Mouse (Mus musculus): ENCODE data around the gene Clec4g. TPM values are rescaled to one million over a fixed set of nuclear protein-coding genes. Genes with fewer than 3 reads are reported as not detected.

The Clec4g gene
- total and polyA plus RNA-seq, 3 experiments, result 0.45 to 0.70 (median 0.66) TPM

- no peak overlapping the region for H3K9ac ChIP-seq (ENCODE audit: low read depth, low read length)
- DNase-seq, result no peak
- no peak overlapping the region for H3K4me3 ChIP-seq
- no peaks in the 10 kb centered on the region for H3K79me2 ChIP-seq (replicated peaks; ENCODE audit: control insufficient read depth, insufficient read depth, low read length)
- TF ChIP-seq CTCF (IDR thresholded peaks at IDR 0.05) (no peak), EP300 (IDR thresholded peaks at IDR 0.05; ENCODE audit: insufficient read depth, low read depth, low read length) (no peak), POLR2A (IDR thresholded peaks at IDR 0.05; ENCODE audit: insufficient read depth, low read depth, low read length) (no peak)
- no peak overlapping the region for H3K27ac ChIP-seq
- WGBS, result 48% methylated on average over 7 of the region's 7 CpGs
- H3K36me3 ChIP-seq (ENCODE audit: control insufficient read depth, insufficient read depth, low read length), result no peaks in the 10 kb centered on the region
- no peaks in the 10 kb centered on the region; the same call in none of the 2 replicates for H3K4me1 ChIP-seq (ENCODE audit: control insufficient read depth, insufficient read depth, low read length)
- no peaks in the 10 kb centered on the region for H3K27me3 ChIP-seq (ENCODE audit: control insufficient read depth, insufficient read depth, low read length)
- intact Hi-C loops (cut with DNase I), result no loop called here
These were observed 12.8 kb downstream of the Clec4g start for GRCm38 (mm10) chr8:3707611-3708010.

- no peak for TF ChIP-seq EP300 (IDR thresholded peaks at IDR 0.05; ENCODE audit: insufficient read depth, low read depth, low read length)
- peak; percentile 47 for TF ChIP-seq CTCF (IDR thresholded peaks at IDR 0.05)
- TF ChIP-seq POLR2A (IDR thresholded peaks at IDR 0.05; ENCODE audit: insufficient read depth, low read depth, low read length), result no peak
- H3K9ac ChIP-seq (ENCODE audit: low read depth, low read length), result no peak overlapping the region
- WGBS, result 34% methylated on average over 4 of the region's 4 CpGs
- no peaks in the 10 kb centered on the region for H3K36me3 ChIP-seq (ENCODE audit: control insufficient read depth, insufficient read depth, low read length)
- no peak for DNase-seq
- no peaks in the 10 kb centered on the region for H3K27me3 ChIP-seq (ENCODE audit: control insufficient read depth, insufficient read depth, low read length)
- H3K4me1 ChIP-seq (ENCODE audit: control insufficient read depth, insufficient read depth, low read length), result no peaks in the 10 kb centered on the region
- no peak overlapping the region for H3K4me3 ChIP-seq
- no peak overlapping the region for H3K27ac ChIP-seq
- H3K79me2 ChIP-seq (replicated peaks; ENCODE audit: control insufficient read depth, insufficient read depth, low read length), result no peaks in the 10 kb centered on the region
- intact Hi-C loops (cut with DNase I), result no loop called here
These were observed 14.7 kb downstream of the Clec4g start for GRCm38 (mm10) chr8:3705711-3706110.

GRCm38 (mm10) chr8:3701491-3701890 lies 19.0 kb downstream of the Clec4g start:
- no peak overlapping the region for H3K27ac ChIP-seq
- H3K4me3 ChIP-seq, result no peak overlapping the region
- H3K36me3 ChIP-seq (ENCODE audit: control insufficient read depth, insufficient read depth, low read length), result no peaks in the 10 kb centered on the region
- H3K9ac ChIP-seq (ENCODE audit: low read depth, low read length), result no peak overlapping the region
- no peaks in the 10 kb centered on the region for H3K79me2 ChIP-seq (replicated peaks; ENCODE audit: control insufficient read depth, insufficient read depth, low read length)
- WGBS, result 79% methylated on average over 1 of the region's 1 CpGs
- no peak for DNase-seq
- intact Hi-C loops (cut with DNase I), result no loop called here
- H3K4me1 ChIP-seq (ENCODE audit: control insufficient read depth, insufficient read depth, low read length), result no peaks in the 10 kb centered on the region
- no peaks in the 10 kb centered on the region for H3K27me3 ChIP-seq (ENCODE audit: control insufficient read depth, insufficient read depth, low read length)
- TF ChIP-seq CTCF (IDR thresholded peaks at IDR 0.05), result no peak
- no peak for TF ChIP-seq EP300 (IDR thresholded peaks at IDR 0.05; ENCODE audit: insufficient read depth, low read depth, low read length)
- no peak for TF ChIP-seq POLR2A (IDR thresholded peaks at IDR 0.05; ENCODE audit: insufficient read depth, low read depth, low read length)

- intact Hi-C loops (cut with DNase I), result no loop called here
- no peak within 1 kb of the TSS for H3K27ac ChIP-seq
These were observed 26.3 kb downstream of the Clec4g start, which contains the start of gene Fcer2a for GRCm38 (mm10) chr8:3694121-3694520. Gene Fcer2a, minus strand, starts transcription at chr8:3694175.

GRCm38 (mm10) chr8:3690774-3691173 lies 29.7 kb downstream of the Clec4g start:
- no peak for DNase-seq
- intact Hi-C loops (cut with DNase I), result no loop called here
- Histone ChIP-seq H3K9ac (ENCODE audit: low read depth, low read length) (no peak overlapping the region), H3K36me3 (ENCODE audit: control insufficient read depth, insufficient read depth, low read length) (no peaks in the 10 kb centered on the region), H3K4me1 (ENCODE audit: control insufficient read depth, insufficient read depth, low read length) (no peaks in the 10 kb centered on the region), H3K4me3 (no peak overlapping the region), H3K27me3 (ENCODE audit: control insufficient read depth, insufficient read depth, low read length) (no peaks in the 10 kb centered on the region), H3K79me2 (replicated peaks; ENCODE audit: control insufficient read depth, insufficient read depth, low read length) (no peaks in the 10 kb centered on the region), H3K27ac (no peak overlapping the region)
- TF ChIP-seq CTCF (IDR thresholded peaks at IDR 0.05), result no peak
- no peak for TF ChIP-seq EP300 (IDR thresholded peaks at IDR 0.05; ENCODE audit: insufficient read depth, low read depth, low read length)
- TF ChIP-seq POLR2A (IDR thresholded peaks at IDR 0.05; ENCODE audit: insufficient read depth, low read depth, low read length), result no peak
- WGBS, result 63% methylated on average over 3 of the region's 3 CpGs

More at GRCm38 (mm10) chr8:3694121-3694520, 26.3 kb downstream of the Clec4g start, which contains the start of gene Fcer2a:
- H3K36me3 ChIP-seq (ENCODE audit: control insufficient read depth, insufficient read depth, low read length), result no peaks in the 10 kb centered on the region
- H3K4me3 ChIP-seq, result no peak within 1 kb of the TSS
- no peaks in the 10 kb centered on the region for H3K4me1 ChIP-seq (ENCODE audit: control insufficient read depth, insufficient read depth, low read length)
- DNase-seq, result peak in 1 of 2 experiments; percentile 4
- H3K27me3 ChIP-seq (ENCODE audit: control insufficient read depth, insufficient read depth, low read length), result no peaks in the 10 kb centered on the region
- H3K79me2 ChIP-seq (replicated peaks; ENCODE audit: control insufficient read depth, insufficient read depth, low read length), result no peaks in the 10 kb centered on the region
- 64% methylated on average over 3 of the region's 3 CpGs for WGBS
- no peak within 1 kb of the TSS for H3K9ac ChIP-seq (ENCODE audit: low read depth, low read length)
- TF ChIP-seq EP300 (IDR thresholded peaks at IDR 0.05; ENCODE audit: insufficient read depth, low read depth, low read length) (no peak), POLR2A (IDR thresholded peaks at IDR 0.05; ENCODE audit: insufficient read depth, low read depth, low read length) (no peak), CTCF (IDR thresholded peaks at IDR 0.05) (no peak)

GRCm38 (mm10) chr8:3687537-3687936 lies 32.9 kb downstream of the Clec4g start:
- H3K9ac ChIP-seq (ENCODE audit: low read depth, low read length), result no peak overlapping the region
- H3K27me3 ChIP-seq (ENCODE audit: control insufficient read depth, insufficient read depth, low read length), result no peaks in the 10 kb centered on the region
- 65% methylated on average over 6 of the region's 6 CpGs for WGBS
- no peak for DNase-seq
- H3K4me1 ChIP-seq (ENCODE audit: control insufficient read depth, insufficient read depth, low read length), result no peaks in the 10 kb centered on the region
- intact Hi-C loops (cut with DNase I), result no loop called here
- H3K36me3 ChIP-seq (ENCODE audit: control insufficient read depth, insufficient read depth, low read length), result no peaks in the 10 kb centered on the region
- no peak overlapping the region for H3K4me3 ChIP-seq
- no peaks in the 10 kb centered on the region for H3K79me2 ChIP-seq (replicated peaks; ENCODE audit: control insufficient read depth, insufficient read depth, low read length)
- no peak for TF ChIP-seq EP300 (IDR thresholded peaks at IDR 0.05; ENCODE audit: insufficient read depth, low read depth, low read length)
- TF ChIP-seq CTCF (IDR thresholded peaks at IDR 0.05), result no peak
- TF ChIP-seq POLR2A (IDR thresholded peaks at IDR 0.05; ENCODE audit: insufficient read depth, low read depth, low read length), result no peak
- H3K27ac ChIP-seq, result no peak overlapping the region

Data from heart, adult 2 months (tissue).